Mouse (Mus musculus): ENCODE data around the gene Pde4d. TPM values are rescaled to one million over a fixed set of nuclear protein-coding genes. Genes with fewer than 3 reads are reported as not detected.

The Pde4d gene
- polyA plus RNA-seq, 1 experiment = 12.7 TPM

DNA sequence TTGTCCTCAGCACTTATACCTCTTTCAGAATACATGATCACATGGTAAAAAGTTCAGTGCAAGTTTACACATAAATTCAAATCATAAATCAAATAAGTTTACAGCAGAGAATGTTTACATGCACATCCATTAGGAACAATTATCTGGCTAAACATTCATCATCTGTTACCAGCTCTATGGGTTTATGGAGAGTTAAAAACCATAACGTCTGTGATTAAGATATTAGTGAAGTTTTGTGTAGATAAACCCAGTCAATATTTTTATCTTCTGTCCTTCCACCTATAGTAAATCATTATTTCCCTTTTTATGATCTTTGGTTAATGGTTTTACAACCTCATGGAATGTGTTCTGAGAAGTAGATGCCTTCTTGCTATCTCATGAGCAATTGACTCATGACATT lies 168.5 kb downstream of the Pde4d start:
- TF ChIP-seq GATA1 (IDR thresholded peaks at IDR 0.05; ENCODE audit: low read length) = no peak

DNA sequence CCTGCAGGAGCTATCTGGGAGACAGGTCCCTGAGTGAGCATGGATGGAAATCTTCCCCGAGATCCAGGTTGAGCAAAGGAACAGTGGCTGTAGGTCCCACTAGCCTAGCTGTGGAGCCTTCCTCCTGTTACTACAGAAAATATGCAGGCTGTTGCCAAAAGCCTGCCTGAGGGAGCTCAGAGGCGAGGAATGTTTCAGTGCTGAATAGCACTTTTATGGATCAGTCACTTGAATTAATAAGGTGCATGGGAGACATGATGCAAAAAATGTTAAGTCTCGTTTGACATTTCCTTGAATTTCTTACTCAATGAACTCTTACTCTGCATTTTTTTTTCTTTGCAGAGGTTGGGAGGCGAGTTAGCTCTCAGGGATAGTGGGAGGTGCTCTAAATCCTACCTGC lies 172.9 kb downstream of the Pde4d start:
- no peak for TF ChIP-seq GATA1 (IDR thresholded peaks at IDR 0.05; ENCODE audit: low read length)

DNA sequence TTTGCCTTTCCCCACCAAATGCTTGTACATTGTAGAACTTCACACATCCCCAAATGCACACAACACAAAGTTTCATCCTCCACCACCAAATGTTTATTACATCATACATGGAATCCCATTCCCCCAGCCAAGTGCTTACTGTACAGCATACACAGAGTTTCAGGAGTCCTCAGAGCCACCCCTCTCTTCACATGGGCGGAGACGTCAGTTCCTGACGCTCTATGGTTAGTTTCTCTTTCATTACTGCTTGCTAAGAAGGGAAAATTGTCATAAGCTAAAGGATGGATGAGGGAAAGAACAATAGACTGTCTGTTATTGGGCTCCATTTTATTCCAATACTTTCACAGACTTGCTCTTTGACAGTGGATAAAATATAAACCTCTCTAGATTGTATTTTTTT lies 174.2 kb downstream of the Pde4d start:
- TF ChIP-seq GATA1 (IDR thresholded peaks at IDR 0.05; ENCODE audit: low read length) = no peak

DNA sequence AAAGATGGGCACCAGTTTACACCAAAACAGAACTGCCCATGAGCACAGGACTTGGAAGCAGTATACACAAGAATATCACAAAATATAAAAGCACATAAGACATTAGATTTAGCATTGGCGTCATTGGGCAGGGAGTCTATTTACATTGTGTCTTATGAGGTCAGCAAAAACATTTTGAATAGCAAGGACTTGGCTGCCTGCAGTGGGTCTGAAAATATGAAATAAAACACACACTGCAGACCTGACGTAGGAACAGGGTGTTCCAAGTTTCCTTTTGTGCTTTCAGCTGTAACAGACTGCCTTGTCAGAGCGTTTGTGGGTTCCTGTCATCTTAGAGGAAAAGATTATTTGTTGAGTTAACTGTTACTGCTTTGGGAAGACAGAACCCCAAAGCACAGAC lies 176.4 kb downstream of the Pde4d start:
- TF ChIP-seq GATA1 (IDR thresholded peaks at IDR 0.05; ENCODE audit: low read length) = no peak

DNA sequence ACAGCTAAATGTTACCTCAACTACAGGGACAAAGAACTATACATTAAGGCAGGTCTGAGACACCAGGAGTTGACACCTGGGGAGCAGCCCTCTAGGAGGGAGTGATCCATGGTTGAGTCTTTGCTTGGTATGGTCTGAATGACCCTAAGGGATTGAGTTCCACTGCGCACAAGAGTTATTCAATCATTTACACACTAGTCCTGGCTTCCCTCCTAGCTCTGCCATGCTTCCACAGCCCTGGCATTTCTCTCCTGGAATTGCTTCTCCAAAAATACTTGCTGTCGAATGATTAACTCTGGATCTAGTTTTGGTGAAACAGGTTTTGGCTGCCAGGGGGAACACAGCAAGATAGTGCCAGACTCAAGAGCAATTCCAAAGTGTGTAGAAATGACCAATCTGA lies 178.8 kb downstream of the Pde4d start:
- no peak for TF ChIP-seq GATA1 (IDR thresholded peaks at IDR 0.05; ENCODE audit: low read length)

DNA sequence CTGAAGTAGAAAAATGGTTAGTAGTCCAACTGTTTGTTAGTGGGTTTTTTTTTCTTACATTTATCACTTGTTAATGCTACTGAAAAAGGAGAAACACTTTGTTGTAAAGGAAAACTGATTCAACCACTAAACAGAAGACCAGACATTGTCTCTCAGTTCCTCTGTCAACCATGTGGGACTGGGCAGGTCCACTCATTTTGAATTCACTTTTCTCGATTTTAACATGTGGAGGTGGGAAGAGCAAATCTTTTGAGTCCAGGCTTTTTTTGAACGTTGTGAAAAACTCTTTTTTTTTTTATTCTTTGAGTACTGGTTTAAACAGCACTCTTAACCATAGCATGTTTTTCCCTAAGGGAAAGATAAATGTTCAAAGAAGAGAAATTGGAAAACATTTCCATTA lies 180.8 kb downstream of the Pde4d start:
- no peak for TF ChIP-seq GATA1 (IDR thresholded peaks at IDR 0.05; ENCODE audit: low read length)

DNA sequence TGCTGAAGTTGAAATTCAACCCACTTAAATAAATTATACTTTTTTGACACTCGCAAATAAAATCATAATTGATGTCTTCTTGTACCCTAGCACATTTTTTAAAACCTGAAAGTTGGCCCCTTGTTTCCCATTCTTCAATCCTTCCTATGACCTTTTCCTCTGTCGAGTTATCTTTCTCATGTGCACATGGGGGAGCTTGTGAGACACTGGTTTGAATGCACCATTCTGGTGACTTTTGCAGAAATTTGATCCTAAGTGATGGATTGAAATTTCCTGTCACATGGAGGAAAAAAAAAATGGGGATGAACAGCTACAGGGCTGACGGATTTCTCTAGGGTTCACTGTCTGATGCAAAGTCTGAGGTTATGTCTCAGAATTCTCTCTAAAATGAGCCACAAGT lies 181.5 kb downstream of the Pde4d start:
- TF ChIP-seq GATA1 (IDR thresholded peaks at IDR 0.05; ENCODE audit: low read length) = no peak

DNA sequence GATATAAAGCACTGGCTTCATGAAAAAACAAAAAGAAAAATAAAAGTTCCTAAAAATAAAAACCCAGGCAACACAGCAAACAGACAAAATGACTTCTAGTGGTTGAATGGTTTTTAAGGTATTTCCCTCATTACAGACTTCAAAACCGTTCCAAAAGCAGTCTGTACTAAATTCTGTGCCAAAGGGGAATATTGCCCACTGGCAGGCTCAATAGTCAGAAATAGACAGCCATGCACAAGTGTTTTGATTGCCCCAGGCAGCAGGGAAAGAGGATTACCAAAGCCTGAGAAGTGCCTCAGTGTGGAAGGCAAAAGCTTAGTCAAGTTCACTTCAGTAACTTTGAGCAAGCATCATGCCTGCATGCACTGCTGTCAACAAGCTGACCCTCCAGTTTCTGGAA lies 186.8 kb downstream of the Pde4d start:
- TF ChIP-seq GATA1 (IDR thresholded peaks at IDR 0.05; ENCODE audit: low read length) = no peak

DNA sequence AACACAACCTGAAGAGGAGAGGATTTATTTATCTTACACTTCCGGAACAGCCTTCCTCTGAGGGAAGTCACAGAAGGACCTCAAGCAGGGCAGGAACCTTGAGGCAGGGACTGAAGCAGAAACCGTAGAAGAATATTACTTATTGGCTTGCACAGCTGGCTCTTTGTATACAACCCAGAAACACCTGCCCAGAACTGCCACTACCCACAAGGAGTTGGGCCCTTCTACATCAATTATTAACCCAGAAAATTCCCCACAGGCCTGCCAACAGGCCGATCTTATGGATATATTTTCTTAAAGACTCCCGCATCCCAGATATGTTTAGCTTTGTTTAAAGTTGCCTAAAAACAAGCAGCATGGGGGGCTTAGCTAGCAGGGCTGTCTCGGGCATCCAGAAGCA lies 192.5 kb downstream of the Pde4d start:
- no peak for TF ChIP-seq GATA1 (IDR thresholded peaks at IDR 0.05; ENCODE audit: low read length)

DNA sequence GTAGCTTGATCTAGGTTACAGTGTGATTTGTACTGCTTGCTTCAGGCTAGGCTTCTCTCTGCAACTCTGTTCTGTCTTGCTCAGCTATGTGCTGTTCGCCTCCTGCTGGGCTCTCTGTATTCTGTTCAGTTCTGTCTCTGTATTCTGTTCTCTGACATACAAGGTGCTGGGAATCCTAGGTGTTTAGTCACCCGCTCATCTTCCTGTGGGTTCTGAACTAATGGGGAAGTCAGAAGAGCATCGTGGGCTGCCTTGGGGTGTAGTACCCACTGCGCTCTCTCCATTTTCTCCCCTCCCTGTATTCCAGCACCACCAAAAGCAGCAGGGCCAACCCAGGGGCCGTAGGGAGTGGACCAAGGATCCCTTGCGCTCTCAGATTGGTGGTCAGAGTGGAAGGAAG lies 197.1 kb downstream of the Pde4d start:
- TF ChIP-seq GATA1 (IDR thresholded peaks at IDR 0.05; ENCODE audit: low read length) = no peak

DNA sequence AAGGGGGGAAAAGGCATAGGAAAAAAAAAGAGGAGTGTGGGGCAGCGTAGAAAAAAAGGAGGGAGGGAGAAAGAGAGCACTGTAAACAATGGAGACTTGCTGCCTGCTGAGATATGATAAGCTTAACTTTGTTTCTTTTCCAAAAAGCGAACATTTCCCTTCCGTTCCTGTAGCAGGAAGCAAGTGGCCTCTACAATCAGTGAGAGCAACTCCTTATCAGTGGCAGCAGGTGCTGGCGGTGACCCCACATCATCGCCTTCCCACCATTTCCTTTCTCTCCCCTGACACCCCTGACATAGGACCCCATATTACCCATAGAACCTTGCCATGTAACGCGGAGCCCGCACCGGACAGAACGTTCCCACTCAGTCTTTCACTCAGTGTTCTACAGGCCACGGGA lies 197.5 kb downstream of the Pde4d start:
- TF ChIP-seq GATA1 (IDR thresholded peaks at IDR 0.05; ENCODE audit: low read length) = no peak

DNA sequence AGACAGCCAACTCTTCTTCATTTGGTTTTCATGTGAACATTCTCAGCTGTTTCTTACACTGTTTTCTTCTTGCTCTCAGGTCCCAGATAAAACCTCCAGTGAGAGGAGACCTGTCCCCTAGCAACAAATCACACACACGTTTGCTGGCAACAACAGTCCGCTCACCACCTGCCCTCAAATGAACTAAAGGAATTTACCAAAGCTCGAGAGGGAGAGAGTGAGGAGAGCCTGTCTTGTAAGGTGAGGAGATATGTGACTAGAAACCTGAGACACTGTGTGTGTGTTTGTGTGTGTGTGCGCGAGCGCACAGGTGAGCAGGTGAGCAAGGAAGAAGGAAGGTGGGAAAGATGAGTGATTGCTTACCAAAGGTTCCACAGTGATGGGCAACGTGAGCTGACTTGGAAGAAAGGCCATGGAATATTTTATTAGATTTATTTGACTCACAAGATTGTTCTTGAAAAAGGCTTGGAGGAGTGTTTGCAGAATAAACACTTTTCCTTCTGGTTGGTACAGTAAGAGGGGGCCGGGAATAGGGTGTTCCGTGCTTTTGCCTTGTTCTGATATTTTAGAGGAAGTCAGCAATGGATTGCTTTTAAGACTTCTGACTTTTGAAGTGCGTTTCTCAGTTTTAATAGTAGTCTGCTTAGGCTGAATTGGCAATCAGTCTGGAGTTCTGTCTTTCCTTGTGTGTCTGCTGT lies 204.4 kb downstream of the Pde4d start:
- no peak for TF ChIP-seq GATA1 (IDR thresholded peaks at IDR 0.05; ENCODE audit: low read length)

DNA sequence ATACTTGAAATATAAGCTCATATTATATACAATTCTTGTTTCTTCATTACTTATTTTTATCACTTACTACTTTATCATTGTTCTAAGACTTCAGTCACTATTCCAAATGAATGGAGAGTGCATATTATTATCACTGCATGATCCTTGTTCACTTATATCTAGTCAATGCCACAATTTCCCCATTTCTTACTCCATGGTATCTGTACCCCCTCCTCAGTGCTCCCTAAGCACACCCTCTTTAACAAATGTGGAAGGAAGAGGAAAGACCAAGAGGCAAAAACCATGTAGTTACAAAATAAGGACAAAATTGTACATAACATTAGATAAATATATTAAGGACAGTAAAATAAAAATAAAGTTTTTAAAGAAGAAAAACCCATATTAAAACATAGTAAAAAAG lies 216.8 kb downstream of the Pde4d start:
- no peak for TF ChIP-seq GATA1 (IDR thresholded peaks at IDR 0.05; ENCODE audit: low read length)

DNA sequence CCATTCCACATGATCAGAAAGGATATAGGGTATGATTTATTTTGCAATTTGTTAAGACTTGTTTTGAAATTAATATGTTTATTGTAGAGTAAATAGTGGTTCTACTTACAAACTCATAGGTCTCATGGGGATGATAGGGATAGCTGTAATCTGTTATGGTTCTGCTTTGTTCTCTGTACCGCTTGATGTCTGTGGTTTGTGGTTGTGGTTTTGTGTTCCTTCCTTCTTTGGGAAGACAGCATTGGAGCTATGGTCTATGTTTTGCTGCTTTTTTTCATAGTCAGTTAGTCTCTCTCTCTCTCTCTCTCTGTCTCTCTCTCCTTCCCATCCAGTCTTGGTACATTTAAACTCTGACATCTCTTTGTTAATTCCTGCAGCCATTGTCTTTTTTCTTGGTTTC lies 217.3 kb downstream of the Pde4d start:
- no peak for TF ChIP-seq GATA1 (IDR thresholded peaks at IDR 0.05; ENCODE audit: low read length)

DNA sequence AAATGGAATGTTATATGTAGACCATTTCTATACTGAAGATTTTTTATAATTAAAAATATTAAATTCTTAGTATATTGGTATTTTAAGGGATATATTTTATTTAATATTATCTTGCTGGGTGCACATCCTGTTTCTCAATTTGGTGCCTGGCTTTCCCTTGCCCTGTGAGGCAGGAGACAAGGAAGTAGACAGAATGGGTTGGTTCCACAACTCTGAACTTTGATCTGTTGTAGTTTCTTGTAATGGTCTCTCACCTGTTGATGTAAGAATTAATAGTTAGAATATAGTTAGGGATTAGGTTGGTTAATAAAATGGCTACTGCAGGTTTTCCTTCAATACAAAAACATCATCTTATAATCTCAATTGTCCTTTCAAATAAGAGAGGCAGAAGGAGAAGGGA lies 227.3 kb downstream of the Pde4d start:
- TF ChIP-seq GATA1 (IDR thresholded peaks at IDR 0.05; ENCODE audit: low read length) = no peak

DNA sequence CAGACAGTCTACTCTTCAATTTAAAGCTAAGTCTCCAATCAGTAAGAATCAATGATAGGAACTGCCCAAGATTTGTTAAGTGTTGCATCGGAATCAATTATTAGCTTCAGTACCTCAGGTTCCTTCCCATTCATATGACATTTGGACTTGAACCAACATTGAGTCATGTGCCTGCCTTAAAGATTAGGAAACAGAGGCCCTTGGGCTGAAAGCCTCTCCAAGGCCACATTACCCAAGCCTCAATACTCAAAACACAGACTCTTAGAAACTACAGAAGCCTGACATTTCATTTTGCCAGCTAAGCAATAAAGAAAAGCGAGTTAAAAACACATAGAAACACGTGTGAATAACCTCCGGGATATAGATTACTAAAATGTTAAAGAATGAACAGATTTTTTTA lies 233.3 kb downstream of the Pde4d start:
- TF ChIP-seq GATA1 (IDR thresholded peaks at IDR 0.05; ENCODE audit: low read length) = no peak

DNA sequence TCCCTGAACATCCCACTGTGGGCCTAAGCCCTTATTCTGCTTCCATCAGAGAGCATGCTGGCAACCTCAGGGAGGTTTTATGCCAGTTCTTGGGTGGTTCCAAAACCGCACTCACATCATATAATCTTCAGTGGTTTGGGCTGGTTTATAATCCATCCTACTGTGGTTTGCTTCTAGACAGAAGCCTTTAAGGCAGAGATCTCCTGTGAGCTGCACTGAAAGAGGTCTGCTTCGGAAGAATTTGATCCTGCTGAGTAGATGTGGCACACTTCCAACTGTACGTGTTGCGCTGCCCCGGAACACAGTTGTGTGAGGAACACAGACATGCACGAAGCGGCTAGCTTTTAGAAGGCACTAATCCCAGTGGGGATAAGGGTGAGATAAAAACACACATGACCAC lies 236.1 kb downstream of the Pde4d start:
- TF ChIP-seq GATA1 (IDR thresholded peaks at IDR 0.05; ENCODE audit: low read length) = no peak

DNA sequence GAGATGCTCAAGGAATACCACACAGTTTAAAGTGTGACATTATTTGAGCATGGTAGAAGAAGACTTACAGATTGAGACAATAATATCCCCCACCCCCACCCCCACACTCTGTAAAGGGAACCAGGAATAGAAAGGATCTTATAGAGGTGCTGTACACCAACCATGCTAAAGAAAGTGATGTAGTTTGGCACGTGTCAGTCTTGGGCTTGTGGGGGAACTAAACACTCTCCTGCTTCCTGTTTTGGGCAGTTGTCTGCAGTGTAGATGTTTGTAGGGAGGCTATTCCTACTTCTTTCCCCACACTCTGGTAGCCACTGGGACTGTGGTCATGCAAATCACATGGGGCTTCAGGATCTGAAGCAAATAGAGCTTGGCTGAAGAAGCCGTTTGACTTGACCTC lies 236.5 kb downstream of the Pde4d start:
- no peak for TF ChIP-seq GATA1 (IDR thresholded peaks at IDR 0.05; ENCODE audit: low read length)
